Mouse (Mus musculus) spleen, postnatal 10 days (tissue): ENCODE measurements at regions not wholly inside any gene's neighbourhood (a gene's known extent, or its start where the extent isn't known, plus 50 kb on each side); places are given as distances from the start of the nearest gene placed in this dataset.

Experiments used
- DNase-seq, 2 experiments: peaks; one replicate each; pipeline ENCODE4 v3.0.0; 2021 to 2022; ENCODE audit warnings: low spot score in 2 of 2

DNA sequence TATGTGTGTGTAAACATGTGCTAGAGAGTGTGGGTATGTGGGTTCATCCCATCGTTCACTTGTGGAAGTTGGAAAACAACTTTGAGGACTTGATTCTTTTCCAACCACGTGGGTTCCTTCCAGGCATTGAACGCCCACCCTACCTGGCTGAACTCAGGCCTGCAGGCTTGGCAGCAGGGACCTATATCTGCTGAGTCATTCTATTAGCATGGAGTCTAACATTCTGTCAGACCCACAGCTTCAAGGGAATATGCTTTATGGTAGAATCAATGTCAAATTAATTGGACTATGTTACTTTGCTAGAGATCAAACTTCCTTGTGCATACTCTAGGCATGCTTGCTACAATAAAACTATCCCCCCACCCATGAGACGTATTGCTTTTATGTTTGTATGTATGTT, 56.1 kb upstream of the Ep300 start:
- DNase-seq, result no peak

DNA sequence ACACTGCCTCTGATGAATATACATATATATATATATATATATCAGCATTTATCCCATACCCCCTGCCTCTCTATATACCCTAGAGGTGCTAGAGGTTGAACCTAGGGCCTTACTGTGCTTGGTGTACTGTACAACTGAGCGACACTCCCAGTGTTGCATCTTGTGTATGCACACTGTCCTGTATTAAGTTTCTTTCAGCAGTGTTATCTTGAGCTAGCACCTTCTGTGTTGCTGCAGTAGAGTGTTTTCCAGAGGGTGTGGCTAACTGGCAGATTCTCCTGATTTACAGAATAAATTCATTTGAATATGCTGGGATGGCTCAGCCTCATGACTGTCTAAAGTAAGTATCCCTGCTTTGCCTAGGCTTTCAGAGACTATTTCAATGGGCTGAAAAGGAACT, 54.7 kb upstream of the Ep300 start:
- peak in 1 of 2 experiments; percentile 48 for DNase-seq

- no peak for DNase-seq
These were observed 50.6 kb upstream of the Ep300 start for GRCm38 (mm10) chr15:81534546-81534945.
